Mouse (Mus musculus): ENCODE results near the gene Phkg2.

Phkg2 gene

DNA sequence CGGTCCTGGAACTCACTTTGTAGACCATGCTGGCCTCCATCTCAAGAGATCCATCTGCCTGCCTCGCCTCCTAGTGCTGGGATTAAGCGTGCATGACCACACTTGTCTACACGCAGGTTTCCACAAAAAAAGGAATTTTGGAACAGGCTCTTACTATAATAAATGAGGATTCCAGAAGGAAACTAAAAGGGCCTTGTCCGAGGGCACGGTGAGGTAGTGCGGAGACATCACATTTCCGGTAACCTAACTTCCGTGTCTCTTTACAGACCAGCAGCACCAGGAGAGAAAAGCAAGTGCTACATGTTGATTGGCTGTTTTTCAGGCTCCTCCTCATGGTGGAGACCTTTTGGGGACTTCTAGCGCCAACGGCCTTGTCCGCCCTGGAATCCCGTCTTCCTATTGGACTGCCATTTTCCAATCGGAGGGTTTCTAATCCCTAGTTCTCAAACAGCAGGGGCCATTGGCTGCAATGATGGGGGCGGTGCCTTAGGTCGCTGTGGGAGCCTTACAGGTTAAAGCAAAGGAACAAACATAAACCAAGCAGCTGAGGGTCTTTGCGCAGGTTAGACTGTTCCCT is at the start of gene Phkg2:
TSS of gene Phkg2 (plus strand) at position 446 of the 577 bp plus-strand sequence.
- DNase-seq (ENCODE audit: low spot score): peak; percentile 91

DNA sequence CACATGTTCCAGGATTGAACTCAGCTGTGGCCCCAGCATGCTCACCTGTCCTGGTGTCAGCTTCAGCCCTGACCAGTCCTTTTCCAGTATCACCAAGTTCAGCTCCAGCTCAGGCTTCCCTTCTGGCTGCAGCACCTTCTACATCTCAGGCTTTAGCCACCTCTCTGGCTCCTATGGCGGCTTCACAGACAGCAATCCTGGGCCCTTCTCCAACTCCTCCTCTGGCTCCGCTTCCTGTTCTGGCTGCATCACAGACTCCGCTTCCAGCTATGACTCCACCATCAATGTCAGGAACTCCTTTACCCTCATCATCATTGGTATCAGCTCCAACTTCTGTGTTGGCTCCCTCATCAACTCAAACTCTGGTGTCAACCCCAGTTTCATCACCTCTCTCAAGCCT is 31.5 kb upstream of the Phkg2 start:
- no peak for DNase-seq (ENCODE audit: low spot score)

DNA sequence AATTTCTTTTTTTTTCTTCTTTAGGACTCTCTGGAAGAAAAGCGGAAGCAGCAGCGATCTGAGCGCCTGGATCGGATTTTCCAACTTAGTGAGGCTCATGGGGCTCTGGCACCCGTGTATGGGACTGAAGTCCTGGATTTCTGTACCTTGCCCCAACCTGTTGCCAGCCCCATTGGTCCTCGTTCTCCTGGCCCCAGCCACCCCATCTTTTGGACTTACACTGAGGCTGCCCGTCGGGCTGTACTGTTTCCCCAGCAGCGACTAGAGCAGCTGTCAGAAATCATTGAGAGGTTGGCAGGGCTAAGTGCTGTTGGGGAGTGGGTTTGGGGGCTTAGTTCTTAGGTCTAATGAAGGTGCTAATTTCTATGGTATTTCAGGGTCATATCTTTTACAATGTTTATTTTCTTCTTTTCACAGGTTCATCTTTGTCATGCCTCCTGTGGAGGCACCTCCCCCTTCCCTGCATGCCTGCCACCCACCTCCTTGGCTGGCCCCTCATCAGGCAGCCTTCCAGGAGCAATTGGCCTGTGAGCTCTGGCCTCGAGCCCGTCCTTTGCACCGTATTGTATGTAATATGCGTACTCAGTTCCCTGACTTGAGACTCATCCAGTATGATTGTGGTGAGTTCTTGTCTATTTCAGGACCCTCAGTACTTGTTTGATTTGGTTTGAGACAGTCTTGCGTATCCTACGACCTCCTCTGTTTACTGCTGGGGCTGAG is 23.9 kb upstream of the Phkg2 start:
- DNase-seq (ENCODE audit: low spot score): no peak

DNA sequence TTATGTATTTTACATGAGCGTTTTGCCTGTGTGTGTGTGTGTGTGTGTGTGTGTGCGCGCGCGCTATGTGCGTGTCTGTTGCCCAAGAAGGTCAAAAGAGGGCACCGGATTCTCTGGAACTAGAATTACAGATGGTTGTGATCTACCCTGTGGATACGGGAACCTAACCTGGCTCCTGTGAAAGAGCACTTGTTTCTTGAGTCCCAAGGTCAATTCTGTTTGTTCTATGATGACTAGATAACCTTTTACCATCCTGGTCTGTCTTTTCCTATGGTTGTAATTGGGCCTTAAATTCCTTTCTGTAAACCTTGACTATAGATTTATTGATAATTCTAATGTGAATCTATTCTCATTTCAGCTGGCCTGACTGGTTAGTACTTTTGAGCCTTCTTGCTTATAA is 21.6 kb upstream of the Phkg2 start:
- no peak for DNase-seq (ENCODE audit: low spot score)

DNA sequence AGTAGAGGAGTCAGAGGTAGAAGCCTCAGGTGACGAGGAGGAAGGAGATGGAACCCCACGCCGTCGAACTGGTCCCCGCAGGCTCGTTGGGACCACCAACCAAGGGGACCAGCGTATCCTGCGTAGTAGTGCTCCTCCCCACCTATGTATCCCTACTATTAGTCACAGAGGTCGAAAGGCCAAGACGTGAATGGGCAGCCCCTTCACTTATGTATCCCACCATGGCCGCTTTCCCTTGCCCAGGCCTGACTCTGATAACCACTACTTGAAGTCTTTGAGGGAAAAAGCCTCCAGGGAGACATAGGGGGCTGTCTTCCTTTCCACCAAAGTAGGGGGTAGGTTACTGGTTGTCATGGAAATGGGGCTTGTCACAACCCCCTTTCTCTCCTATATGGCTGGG is 12.6 kb upstream of the Phkg2 start:
- no peak for DNase-seq (ENCODE audit: low spot score)

DNA sequence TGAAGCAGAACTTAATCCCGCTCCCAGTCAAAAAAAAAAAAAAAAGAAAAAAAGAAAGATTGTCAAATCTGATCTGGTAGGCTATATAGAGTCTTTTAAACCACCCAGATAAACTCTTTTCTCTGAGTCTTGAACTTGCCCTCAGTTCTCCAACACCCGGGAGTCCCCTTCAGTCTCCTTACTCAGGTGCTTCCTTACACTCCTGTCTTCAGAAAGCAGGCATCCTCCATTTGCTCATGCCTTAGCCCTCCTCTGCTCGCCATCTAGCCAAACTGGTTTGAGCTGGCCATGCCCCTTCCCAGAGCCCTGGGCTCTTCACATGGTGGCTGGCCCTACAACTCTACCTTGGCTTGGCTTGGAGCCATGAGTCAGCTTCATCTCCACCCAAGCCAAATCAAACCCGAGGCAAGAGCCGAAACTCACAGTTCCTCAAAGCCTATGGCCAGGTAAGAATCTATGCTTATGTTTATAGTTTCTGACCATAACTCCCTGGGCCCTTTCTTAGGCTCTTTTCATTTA is 11.7 kb upstream of the Phkg2 start, which contains the start of gene Tmem265:
TSS of gene Tmem265 (plus strand) at position 51 of the 519 bp plus-strand sequence.
- DNase-seq (ENCODE audit: low spot score): no peak

DNA sequence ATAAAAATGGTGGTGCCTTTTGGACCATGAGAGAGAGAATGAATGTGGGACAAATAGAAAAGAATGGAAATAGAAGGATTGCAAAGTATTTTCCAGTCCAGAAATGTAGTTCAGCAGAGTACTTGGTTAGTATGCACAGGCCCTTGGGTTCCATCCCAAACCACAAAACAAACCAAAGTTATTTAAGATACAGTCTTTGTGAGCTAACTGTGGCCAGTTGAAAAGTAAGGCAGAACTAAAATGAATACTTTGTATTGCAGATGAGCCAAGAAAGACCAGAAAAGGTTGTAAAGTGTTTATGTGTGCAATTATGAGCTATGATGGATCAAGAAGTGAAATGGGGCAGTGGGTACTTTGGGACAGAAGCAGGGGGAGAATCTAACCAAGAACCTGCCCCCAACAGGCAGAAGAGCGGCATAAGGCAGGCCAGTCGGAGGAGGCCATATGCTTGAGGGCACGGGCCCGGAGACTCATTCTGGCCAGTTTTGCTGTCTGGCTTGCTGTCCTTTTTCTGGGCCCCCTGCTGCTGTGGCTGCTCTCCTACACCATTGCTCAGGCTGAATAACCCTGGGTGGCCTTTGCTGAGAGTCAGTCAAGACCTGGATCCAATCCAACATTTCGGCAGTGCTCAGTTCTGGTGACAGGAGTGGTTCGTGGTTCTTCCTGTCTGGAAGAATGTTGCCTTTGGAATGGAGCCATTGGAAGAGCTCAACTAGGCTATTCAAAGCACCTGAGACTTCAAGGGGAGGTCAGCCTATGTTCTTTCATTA is 8.6 kb upstream of the Phkg2 start:
- no peak for DNase-seq (ENCODE audit: low spot score)

DNA sequence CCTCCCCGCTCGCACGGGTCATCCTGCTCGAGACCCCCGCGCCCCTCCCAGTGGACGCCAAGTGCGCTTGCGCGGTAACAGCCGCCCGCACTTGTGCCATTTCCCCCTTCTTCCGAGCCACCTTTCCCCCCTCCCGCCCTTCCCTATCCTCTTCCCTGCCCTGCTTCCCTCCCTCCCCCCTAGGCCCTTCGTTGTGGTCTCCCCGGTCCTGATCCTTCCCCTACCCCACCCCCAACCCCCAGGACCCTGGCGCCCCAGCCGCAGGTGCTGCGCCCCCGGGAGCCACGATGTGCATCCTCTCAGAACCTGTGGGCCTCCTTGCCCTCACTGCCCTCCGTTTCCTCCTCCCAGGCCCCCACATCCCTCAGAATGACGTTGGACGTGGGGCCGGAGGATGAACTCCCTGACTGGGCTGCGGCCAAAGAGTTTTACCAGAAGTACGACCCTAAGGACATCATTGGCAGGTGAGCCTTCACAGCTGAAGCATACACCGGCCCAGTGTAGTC is 416 bp downstream of the Phkg2 start:
- no peak for DNase-seq (ENCODE audit: low spot score)

DNA sequence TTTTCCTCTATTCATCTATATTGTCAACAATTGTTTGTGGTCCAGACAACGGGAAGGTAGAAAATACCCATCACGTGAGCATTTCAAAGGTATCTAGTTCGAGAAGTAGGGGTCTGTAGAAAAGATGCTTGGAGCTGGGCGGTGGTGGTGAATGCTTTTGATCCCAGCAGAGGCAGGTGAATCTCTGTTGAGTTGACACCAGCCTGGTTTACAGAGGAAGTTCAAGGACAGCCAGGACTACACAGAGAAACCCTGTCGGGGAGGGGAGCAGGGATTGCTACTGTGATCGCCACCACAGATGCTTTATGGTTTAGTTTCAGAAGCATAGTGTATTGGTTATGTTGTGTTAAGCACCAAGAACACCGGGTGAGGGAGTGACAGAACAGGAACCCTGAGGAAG is 975 bp downstream of the Phkg2 start:
- no peak for DNase-seq (ENCODE audit: low spot score)

DNA sequence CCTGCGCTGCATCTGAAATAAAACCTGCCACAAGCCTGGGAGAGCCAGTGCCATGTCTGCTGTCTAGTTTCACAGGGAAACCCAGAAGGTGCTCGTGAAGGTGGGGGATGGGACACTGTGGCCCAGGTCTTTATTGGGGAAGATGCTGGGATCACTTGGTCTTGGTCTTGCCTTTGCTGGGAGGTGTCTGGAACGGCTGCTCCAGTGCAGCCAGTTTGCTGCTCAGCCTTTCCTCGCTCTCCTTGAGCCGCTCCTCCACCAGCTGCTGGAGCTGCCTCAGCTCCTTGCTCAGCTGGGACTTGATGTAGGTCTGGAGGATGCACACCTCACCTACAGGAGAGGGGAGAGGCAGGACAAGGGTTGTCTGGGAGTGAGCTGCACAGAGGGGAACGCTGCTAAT is 10.1 kb downstream of the Phkg2 start:
- DNase-seq (ENCODE audit: low spot score): no peak

DNA sequence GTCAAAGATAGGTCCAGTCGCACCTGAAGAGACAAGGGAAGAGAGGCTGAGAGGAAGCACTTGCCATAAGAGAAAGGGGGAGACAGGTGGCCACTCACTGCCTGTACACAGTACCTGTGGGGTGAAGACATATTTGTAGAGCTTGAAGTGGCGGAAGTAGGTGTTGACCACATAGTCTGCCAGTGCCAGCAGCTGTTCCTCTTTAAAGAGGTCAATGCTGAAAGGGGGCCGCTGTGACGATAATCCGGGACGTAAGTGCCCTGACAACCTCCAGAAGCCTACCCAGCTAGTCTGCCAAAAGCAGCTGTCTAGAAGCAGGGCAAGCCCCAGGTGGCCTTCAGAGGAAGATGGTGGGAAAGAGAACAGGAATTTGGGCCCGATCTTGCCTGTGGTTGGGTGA is 11.9 kb downstream of the Phkg2 start:
- no peak for DNase-seq (ENCODE audit: low spot score)

DNA sequence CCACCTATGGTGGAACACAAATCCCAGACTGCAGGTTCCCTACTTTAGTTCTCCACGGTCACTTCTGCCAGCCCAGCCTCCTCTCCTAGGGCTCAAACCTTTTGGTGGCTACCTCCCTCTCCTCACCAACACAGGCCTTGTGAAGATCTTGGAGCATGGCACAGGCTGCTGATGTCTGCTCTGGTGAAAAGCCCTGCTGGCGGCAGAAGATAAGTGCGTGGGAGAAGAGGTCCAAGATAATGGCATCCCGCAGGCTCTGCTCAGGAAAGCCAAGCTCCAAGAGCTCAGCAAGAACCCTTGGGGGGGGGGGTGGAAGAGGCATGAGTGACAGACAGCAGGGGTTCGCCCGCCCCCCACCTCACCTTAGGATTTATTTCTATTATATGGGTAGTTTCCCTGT is 13.0 kb downstream of the Phkg2 start:
- DNase-seq (ENCODE audit: low spot score): no peak

DNA sequence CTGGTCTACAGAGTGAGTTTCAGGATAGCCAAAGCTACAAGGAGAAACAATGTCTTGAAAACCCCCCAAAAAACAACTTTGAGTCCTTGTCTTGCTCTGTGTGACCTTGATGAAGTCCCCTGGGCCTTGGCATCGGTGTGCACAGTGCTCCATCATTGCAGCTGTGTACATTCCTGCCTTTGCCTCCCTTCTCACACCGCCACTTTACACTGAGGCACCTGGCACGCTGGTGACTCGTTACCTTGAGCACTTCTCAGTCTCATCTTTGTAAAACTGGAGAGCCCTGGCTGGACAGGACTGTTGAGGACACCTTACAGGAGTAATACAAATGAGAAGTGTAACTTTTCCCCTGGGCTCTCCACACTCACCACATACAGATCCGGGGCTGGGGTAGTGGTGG is 14.1 kb downstream of the Phkg2 start:
- no peak for DNase-seq (ENCODE audit: low spot score)

DNA sequence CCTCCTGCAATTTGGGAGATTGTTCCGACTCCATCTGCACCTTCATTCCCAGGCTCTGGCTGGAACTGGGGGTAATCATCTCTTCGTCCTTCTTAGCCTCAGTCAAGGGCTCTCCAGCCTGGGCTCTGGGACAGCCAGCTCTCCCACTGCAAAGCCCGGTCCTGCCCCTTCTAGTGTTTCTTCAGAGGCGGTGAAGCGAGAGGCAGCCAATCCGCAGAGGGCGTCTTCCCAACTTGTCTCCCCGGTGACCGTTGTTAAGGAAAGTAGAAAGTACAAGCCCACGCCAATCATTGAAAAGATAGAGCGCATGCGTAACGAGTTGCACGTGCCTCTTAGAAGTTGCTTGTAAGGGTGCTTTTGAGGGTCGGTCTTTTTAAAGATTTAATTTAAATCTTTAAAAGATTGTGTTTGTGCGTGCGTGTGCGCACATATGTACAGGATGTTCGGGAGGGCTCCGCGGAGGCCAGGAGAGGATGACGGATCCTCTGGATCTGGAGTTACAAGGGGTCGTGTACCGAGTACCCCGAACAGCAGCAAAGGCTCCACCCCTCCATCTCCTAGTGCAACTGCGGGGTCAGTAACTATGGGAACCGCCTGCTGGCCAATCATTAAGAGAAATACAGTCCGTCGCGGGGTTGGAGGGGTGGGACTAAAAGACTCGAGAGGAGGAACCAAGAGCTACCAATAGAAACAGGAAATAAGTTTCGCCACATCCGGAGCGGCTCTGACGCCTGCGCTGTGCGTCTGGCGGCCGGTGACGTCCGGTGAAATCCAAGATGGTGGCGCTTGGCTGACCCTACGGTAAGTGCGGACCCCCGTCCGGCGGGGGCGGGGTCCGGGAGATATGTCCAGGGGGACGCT is 15.1 kb downstream of the Phkg2 start, which contains the start of the genes Ccdc189 and Rnf40:
TSS of gene Ccdc189 (minus strand) at position 585 of the 861 bp plus-strand sequence.
TSS of gene Rnf40 (plus strand) at position 757 of the 861 bp plus-strand sequence.
- peak; percentile 95 for DNase-seq (ENCODE audit: low spot score)

DNA sequence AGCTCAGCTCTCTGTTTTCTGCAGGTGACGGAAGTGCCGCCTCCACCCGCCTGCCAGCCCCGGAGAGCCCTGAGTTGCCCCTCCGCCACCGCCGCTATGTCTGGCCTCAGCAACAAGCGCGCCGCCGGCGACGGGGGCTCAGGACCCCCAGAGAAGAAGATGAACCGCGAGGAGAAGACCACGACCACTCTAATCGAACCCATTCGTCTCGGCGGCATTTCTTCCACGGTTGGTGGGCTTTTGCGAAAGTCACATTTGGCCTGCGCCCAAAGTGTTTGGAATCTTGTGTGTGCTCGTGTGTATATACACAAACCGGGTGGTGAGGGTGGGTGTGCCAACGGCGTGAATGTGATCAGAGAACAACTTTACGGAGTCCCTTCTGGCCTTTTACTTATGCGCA is 15.8 kb downstream of the Phkg2 start:
- DNase-seq (ENCODE audit: low spot score): no peak

DNA sequence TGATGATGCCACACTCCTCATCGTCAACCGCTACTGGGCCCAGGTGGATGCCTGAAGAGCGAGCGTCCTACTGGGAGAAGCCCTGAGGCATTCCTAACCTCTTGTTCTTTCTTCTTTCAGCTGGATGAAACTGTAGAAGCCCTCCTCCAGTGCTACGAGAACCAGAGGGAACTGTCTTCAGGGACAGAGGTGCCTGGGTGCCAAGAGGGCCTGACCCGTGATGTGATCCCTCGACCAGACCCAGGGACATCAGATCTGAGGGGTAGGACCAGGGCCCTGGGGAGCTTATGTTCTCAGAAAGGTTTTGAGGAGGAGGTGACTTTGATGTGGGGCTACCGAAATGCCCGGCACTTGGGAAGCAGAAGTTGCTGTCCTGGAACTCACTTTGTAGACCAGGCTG is 16.5 kb downstream of the Phkg2 start:
- no peak for DNase-seq (ENCODE audit: low spot score)

DNA sequence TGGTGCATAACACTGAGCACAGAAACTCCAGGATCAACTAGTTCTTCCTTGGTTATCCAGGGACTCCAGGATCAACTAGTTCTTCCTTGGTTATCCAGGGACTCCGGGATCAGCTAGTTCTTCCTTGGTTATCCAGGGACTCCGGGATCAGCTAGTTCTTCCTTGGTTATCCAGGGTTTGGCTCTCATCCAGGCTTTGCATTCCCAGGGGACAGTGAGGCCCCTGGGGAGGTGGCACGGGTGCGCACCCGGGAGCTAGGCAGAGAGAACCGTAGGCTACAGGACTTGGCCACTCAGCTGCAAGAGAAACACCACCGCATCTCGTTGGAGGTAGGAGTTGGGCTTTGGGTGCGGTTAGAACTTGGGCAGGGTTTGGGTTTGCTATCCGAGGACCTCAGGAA is 18.0 kb downstream of the Phkg2 start:
- no peak for DNase-seq (ENCODE audit: low spot score)

DNA sequence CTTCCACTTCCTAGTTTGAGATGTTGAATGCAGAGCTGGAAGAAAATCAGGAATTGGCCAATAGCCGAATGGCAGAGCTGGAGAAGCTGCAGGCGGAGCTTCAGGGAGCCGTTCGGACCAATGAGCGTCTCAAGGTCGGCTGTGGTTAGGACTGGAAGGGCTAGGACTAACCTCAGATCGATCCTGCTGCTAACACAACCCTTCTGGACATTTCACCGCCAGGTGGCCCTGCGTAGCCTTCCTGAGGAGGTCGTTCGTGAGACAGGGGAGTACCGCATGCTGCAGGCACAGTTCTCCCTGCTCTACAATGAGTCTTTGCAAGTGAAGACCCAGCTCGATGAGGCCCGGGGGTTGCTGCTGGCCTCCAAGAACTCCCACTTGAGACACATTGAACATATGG is 19.4 kb downstream of the Phkg2 start:
- DNase-seq (ENCODE audit: low spot score): no peak

DNA sequence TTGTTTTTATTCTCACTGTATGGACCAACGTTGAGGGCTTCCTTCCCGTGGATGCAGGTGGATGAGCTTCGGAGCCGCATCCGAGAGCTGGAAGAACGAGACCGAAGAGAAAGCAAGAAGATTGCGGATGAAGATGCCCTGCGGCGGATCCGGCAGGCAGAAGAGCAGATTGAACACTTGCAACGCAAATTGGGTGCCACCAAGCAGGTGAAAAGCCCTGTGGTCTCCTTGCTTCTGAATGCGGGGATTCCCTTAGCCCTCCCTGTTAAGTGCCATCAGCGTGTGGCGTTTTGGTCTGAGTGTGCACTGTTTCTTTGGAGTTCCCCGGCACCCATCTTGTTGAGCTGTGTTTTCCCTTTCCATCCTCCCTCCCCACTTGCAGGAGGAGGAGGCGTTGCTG is 23.6 kb downstream of the Phkg2 start:
- no peak for DNase-seq (ENCODE audit: low spot score)

DNA sequence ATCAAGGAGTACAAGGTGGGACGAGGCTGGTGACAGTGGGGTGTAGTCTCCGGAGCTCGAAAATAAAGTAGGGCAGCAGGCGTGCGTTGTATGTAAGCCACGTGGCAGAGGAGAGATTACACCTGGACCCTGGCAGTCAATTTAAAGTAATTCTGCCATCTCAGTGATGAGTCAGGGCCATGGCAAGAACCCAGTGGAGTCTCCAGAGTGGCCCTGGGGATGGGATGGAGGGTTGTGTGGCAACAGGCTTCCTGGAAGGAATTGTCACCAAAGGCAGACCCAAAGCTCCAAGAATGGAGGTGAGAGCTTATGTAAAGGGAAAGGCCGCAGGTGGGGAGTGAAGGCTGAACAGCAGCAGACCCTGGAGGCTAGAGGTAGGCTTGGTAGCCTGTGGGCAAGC is 27.5 kb downstream of the Phkg2 start:
- no peak for DNase-seq (ENCODE audit: low spot score)

DNA sequence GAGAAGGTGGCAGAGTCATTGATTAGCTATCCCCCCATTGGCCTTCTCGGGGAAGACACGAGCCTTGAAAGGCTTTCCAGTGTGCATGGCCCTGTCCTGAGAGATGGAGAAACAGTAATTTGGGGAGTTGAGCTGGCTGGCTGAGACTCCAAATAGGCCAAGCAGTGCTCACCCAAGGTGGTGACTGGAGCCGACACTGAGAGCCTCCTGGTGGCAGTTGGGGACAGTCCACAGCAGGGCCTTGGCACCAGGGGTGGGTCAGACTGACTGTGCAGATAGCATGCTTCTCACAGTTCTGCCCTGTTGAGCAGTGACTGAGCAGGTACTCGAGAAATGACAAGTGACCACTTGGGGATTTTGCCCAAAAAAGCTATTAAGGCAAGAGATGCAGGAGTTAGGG is 28.6 kb downstream of the Phkg2 start:
- no peak for DNase-seq (ENCODE audit: low spot score)

DNA sequence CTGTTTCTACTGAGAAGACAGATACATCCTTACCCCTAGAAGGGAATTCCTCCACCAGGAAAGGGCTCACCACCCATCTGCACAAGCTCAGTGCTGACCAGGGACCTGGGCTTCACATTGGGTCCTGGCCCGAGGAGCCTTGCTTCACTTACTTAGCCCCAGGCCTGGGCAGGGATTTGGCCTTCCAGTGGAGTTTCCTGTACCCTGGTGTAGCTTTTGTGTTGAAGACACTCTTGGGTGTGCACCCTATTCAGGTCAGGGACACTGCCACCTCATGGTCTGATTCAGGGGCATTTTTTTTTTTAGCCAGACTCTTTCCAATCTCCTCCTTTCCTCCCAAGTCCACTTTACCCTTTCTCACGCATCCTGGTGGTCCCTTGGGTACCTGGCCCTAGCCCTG is 29.8 kb downstream of the Phkg2 start:
- no peak for DNase-seq (ENCODE audit: low spot score)

Measured in layer of hippocampus, adult 9-10 months (tissue).